Mouse (Mus musculus): ENCODE results near the gene Brd3.
A peak's percentile ranks its signal among the peaks of the same experiment; 100 is the strongest.
"Not testable (repeated sequence)": the region's sequence is repeated elsewhere in the genome, so short reads cannot be mapped to it uniquely, and the experiment has no call there.

The Brd3 gene

DNA sequence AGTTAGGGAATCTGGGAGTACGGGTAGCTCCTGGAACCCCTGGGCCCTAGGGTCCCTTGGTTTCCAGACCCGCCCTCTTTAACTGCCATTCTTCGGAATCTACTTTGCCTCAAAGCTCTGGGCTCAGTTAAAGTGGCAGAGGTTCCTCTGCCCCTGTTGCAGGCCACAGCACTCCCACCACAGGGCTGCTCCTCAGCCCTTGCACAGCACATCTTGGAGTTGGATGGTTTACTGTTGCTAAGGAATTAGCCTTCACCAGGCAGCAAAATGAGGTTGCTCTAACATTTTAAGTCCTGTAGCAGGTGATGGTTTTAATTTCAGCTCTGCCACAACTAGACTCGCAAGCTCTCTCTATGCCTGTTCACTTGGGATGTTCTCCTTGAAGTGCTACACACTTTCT, at the start of gene Brd3:
Gene Brd3 (minus strand): TSS at position 101 of the 400 bp plus-strand sequence.
- no peak for DNase-seq (ENCODE audit: low spot score)

DNA sequence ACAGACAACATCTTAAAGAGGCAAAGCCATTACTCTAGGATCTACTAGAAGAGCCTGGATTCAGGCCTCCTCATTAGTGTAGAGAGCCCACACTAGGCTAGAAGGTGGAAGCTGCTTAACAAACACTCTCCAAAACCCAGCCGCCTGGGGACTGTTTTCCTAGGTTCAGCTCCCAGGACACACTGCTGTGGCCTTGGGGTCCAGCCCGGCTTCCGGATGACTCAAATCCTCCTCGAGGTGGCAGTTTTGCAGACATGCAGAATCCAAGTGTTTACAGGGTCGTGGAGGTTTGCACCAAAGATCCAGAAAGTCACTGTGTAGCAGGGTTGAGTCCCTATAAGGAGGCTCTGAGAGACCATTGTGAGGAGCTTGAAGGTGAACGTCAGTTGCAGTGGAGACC, 49.5 kb upstream of the Brd3 start:
- no peak for DNase-seq (ENCODE audit: low spot score)

DNA sequence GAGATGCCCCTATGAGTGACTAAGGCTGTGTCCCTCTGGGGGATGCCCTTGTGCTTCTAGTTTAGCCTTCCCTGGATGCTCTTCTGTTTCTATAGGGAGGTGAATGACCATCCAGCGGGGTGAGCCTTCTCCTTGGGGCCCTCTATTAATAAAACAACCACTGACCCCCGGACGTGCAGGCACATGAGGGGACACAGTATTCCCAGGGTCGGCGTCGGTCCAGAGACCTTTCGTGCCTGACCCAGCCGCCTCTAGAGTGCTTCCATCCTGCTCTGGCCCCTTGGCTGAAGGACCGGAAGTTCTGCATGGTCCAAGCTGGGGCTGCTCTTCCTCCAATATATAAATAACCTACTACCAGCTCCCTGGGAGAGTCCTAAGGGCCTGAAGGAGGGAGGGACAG, 46.8 kb upstream of the Brd3 start:
- DNase-seq (ENCODE audit: low spot score), result no peak

DNA sequence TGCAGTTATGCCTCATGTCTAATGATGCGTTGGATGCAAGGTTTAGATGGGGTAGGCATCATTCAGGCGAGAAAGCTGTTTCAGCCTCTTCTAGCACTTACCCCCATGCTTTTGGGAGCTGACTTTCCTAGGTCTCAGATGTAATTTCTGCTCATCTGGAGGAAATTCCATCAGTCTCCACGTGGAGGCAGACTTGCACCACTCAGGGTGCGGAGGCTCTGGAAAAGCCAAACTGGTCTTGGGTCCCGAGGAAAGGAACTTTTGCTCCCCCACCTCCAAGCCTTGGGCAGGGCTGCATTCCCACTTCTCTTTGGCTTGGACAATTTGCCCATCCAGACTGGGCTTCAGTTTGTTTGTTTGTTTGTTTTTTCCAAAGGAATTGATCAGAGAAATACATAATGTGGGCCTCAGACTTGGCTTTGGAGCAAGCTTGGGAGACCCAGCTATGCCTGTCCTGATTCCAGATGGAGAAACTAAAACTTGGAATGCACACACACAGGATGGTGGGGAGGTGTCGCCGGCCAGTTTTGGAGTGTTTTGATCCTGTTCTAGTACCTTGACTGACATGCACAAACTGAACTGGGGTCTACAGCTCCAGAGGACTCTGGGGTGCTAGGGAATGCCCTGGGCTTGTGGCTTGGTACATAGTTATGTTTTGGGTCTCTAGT, 45.3 kb upstream of the Brd3 start:
- DNase-seq (ENCODE audit: low spot score), result peak; percentile 36

DNA sequence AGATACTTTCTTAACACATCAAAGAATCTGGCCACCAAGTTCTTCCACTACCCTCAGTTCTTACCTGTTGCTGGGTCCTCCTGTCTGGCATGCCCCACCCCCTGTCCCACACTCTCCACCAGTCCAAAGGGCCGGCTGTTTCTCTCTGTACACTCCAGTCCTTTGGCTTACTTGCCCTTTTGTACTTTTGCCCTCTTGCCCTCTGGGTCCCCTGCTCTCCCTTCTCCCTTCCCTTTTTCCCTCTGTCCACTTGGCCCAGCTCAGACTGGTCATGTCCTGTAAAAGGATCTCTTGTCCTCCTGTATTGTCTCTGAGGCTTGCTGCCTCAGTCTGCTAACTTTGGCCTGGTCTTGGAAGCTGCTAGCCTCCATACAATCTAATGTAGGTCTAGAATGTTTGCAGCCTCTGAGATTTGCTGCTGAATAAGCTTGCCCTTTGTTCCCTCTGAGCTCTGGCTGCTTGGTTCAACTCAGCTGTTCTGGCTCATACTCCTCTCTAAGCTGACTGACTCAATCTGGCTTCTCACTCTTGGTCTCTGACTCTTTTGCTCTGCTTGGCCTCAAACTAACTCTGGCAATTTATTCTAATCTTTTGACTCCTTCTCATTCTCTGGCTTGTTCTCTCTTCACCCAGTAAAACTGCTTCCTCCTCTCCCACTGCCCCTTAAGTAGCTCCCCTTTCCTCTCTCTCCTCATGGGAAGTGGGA, 41.4 kb upstream of the Brd3 start:
- DNase-seq (ENCODE audit: low spot score), result no peak

DNA sequence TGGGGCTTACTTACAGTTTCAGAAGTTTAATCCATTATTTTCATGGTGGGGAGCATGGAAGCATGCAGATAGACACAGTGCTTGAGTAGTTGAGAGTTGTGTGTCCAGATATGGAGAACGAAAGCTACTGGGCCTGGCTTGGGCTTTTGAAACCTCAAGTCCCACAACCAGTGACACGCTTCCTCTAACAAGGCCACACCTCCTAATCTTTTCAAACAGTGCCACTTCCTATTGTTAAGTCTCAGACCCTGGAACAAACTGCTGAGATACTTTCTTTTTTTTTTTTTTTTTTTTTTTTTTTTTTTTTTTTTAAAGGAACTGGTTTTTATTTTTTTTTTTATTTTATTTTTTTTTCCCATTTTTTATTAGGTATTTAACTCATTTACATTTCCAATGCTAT, 40.5 kb upstream of the Brd3 start:
- DNase-seq (ENCODE audit: low spot score), result no peak

DNA sequence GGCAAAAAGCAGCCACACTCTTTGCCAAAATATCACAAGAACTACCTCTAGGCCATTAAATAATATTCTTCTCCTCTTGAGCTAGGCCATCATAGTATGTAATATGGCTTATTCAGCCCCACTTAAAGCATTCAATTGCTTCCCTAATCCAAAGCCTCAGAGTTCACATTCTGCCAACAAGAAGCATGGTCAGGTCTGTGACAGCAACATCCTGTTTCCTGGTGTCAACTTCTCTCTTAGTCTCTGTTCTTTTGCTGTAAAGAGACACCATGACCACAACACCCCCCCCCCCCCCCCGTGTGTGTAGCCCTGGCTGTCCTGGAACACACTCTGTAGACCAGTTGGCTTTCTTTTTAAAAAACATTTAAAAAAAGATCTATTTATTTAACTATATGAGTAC, 39.9 kb upstream of the Brd3 start:
- DNase-seq (ENCODE audit: low spot score), result no peak

DNA sequence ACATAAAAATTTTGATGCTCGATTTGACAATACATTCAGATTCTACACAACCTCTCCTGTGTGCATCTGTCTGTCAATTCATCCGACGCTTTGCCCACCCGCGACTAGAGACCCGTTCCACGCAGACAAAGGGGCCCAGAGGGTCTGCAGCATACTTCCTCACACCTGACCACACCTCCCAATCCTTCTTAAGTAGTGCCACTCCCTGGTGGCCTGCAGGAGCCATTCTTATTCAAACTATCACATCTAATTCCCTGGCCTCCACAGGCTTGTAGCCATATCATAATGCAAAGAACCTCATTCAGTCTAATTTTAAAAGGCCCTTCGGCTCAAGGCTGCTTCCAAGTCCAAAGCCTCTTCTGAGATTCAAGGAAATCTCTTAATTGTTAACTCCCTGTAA, 38.6 kb upstream of the Brd3 start:
- DNase-seq (ENCODE audit: low spot score), result not testable (repeated sequence)

DNA sequence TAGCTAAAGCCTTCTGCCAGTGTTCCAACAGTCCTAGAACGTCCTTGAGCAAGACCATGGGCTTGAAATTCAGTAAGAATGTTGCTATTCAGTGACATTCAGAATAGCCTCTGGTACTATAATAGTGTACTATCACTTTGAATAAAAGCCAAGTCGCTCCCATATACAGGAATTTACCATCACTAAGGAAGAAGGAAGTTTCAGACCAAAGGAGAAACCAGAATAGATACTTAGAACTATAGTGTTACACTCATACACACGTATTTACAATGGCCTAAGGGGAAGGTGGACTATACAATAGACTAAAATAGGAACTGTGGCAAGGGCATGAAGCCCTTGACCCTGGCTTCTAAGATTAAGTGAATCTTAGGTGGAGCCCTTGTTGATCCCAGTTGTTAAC, 38.1 kb upstream of the Brd3 start:
- not testable (repeated sequence) for DNase-seq (ENCODE audit: low spot score)

DNA sequence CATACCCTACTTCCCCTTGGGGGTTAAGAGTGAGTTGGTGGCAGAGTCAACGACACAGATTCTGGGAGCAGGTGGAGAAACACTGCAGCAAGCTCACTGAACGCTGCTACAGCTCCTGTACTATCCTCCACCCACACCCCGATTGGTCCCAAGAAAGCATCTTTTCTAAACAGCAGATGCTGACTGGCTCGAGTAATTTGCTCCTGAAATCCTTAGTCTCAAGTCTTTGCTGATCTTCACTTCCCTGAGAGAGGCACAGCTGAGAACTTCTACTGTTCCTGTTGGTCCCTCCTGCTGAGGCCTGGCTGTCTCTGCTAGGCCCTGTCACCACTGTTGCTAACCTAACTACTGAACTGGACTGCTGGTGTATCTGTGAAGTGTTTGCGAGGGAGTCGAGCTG, 37.2 kb upstream of the Brd3 start:
- no peak for DNase-seq (ENCODE audit: low spot score)

DNA sequence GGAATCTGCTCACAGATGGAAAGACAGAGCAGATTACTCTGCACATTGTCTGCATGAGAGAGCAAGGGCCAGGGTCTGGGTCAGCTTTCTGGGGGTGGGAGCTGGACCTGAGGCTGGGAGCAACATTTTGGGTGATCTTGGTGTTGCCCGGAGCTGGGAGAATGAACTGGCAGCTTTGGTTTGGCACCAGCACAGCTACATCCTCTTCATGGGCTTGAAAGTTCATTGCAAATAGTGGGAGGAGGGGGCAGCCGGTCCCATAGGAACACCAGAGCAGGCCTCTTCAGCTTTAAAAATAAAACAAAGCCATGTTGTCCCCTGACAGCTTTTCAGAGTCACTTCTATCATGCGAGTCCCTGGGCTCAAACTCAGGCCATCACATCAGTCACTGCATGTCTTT, 33.8 kb upstream of the Brd3 start:
- no peak for DNase-seq (ENCODE audit: low spot score)

DNA sequence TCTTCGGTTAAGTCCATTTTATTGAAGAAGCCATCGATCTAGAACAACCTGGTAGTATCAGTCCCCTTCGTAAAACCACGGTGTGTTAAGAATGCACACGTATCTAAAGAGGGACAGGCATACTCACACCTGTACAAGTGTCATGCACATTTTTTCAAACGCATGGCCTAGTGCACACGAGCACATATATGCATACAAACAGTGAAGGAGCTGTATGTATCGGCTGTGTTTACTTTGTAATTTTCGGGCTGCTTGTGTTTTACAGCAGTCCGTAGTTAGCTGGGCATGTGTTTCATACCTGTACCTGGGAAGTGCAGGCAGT, 33.0 kb upstream of the Brd3 start:
- no peak for DNase-seq (ENCODE audit: low spot score)

DNA sequence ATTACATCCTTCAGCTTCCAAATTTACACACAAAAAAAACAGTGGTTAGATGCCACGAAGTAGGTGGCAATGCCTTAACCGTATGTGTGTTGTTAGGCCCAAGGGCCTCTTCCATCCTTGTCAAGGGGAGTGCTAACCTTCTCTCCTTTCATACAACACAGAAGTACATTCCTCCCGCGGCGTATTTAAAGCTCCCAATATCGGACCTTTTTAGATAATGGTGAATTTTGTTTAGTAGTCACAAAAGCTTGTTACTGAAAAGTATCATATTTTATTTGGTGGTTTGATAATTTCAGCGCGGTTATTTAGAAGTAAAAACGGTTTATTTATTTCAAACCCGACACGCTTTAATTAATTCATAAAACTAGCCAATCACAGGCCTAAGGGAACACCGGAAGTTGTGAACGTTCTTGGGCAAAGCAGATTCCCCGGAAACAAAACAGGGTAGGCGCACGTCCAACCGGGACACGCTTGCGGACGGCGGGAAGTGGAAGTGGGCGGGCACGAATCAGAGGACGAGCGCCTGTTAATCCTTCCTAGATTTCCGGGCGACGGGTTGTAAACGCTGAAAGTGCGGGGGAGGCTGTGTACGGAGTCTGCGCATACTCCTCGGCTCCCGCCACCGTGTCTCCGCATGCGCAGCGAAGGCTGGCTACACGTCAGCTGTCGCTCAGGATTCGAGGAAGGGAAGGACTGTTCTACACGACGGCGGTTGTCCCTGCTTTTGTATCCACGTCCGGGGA, 32.5 kb upstream of the Brd3 start:
- DNase-seq (ENCODE audit: low spot score), result peak; percentile 94

DNA sequence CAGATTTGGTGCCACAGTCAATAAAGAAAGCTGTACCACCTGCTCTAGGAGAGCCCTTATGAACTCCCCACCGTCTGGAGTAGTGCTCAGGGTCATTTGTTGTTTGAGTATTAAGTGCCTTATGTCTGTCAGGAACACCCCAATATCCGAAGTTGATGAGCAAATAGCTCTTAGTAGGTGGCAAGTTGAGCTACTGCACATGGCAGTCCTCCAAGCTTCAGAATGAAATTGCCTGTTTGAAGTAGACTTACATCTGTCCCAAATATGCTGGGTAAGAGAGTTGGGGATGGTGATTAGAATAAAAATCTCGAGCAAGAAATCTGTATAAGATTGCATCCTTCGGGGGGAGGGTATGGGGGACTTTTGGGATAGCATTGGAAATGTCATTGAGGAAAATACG, 31.9 kb upstream of the Brd3 start:
- no peak for DNase-seq (ENCODE audit: low spot score)

DNA sequence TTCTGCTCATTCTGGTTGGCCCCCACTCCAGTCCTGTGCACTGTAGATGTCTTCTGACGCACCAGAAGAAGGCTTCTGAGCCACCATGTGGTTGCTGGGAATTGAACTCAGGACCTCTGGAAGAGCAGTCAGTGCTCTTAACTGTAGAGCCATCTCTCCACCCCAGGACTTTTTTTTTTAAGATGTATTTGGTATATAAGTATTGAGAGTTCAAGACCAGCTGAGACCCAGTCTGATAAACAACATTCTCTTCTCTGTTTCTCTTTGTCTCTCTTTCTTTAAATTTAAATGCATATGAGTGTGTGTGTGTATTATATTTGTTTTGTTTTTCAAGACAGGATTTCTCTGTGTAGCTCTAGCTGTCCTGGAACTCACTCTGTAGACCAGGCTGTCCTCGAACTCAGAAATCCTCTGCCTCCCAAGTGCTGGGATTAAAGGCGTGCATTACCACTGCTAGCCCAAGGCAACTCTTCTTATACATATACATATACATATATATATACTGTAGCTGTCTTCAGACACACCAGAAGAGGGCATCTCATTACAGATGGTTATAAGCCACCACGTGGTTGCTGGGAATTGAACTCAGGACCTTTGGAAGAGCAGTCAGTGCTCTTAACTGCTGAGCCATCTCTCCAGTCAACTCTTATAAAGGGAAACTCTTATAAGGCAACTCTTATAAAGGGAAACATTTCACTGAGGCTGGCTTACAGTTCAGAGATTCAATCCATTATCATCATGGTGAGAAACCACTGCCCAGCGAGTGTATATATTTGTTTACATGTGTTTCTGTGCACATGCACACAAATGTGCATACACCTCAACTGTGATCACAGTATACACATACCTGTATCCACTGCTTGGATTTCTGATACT, 31.2 kb upstream of the Brd3 start:
- not testable (repeated sequence) for DNase-seq (ENCODE audit: low spot score)

DNA sequence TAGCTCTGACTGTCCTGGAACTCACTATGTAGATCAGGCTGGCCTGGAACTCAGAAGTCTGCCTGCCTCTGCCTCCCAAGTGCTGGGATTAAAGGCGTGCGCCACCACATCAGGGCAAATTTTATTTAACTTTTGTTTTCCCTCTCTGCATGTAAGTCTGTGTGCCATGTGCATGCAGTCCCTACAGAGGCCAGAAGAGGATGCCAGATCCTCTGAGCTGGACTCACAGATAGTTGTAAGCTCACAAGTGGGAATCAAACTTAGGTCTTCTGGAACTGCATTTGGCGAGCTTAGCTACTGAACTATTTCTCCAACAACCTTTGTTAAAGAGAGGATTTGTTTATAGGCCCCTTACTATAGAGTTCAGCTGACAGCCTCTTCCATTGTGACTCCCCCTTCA, 10.8 kb upstream of the Brd3 start:
- DNase-seq (ENCODE audit: low spot score), result no peak

DNA sequence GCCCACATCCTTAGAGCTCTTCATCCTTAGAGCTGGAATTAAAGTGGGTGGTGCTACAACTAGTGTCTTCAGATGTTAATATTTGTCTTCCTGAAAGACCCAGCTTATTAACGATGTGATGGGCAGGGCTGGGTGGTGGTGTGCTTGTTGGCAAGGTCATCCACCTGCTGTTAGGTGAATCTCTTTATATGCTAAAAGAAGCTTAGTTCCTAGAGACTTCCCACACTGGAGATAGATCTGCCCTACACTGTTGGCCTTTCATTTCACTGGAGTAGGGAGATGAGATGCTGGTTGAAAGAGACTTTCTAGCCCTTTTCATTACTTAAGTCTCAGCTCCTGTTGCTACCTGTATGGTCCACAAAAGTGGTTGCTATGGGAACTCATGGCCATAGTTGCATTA, 8.8 kb upstream of the Brd3 start:
- no peak for DNase-seq (ENCODE audit: low spot score)

DNA sequence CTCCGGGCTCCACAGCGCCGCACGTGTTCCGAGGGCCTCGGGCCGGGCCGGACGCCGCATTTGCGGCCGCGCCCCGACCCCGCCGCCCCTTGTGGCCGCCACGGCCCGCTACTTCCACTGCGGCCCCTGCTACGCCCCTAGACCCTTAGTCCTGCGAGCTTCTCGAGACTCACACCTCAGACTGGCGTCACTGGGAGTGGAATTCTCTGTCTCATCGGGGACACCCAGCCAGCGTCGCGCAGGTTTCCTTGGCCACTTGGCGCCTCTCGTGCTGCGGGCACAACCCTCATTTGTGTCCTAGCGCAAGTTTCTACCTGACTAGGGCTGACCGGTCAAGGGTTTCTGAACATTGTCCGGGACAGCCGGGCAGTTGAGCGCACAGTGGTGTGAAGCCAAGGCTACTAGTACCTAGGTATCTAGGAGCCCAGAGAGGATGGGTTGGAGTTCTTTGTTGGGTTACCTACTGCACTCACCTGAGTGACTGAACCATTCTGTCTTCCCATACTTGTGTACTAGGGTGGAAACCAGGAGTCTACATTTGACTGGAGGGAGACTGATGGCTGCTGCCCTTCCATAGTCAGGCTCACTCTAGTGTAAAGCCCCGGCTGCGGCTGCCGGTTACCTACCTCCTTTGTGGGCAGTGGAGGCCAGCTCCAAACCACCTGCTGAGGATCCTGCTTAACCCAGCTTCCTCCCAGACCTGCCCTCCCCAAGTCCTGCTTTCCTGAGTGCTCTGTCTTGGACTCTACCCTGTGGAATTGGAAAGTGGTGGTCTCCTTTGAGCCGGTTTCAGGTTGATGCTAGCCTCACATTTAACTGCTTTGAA, 8.1 kb upstream of the Brd3 start:
- no peak for DNase-seq (ENCODE audit: low spot score)

DNA sequence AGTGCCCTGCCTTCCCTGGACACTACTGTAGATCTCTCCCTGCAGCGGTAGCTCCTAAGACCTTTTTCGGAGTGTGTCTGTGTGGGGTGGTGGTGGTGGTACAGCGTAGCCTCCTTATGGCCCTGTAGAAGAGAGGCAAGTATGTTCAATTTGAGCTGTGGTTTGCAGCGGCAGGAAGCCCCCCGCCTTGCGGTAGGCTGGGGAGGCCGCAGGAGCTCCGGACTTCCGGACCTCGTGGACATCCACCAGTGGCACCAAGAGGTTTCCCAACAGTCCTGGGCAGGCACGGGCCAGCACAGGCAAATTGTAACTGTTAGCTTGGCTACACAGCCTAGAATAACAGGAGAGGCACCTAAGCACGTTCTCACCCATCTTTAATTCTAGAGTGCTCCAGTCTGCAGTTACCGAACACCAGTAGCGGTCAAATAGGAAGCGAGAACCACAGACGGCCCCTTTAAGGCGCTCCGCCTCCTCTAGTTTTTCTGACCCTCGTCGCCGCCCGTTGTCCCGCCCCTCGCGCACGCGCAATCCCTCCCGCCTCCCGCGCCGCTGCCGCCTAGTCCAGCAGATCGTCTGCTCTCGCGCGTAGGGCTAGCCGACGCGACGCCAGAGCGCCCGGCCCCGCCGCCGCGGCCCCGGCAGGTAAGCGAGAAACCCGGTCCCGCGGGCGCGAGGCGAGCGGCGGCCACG, 7.3 kb upstream of the Brd3 start, which contains the start of gene Wdr5:
Gene Wdr5 (plus strand): TSS at position 519 of the 690 bp plus-strand sequence.
- DNase-seq (ENCODE audit: low spot score), result peak; percentile 98

DNA sequence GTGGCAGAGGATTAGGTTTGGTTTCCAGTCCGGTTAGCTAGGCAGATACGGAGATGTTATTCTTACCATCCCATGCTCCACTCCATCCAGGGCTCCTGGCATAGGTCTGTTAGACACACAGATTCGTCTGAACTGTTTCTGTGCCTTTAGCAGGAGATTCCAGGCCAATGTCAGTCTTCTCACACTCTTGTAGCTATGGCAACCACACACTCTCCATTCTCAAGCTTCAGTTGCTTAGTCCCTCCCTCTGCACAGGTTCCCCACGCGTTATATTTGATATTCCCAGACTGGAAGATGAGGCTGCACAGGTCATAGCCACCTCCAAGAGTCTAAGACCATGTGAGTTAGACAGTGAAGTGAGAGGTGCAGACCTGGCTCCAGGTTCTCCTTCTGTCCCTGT, 6.4 kb upstream of the Brd3 start:
- no peak for DNase-seq (ENCODE audit: low spot score)

DNA sequence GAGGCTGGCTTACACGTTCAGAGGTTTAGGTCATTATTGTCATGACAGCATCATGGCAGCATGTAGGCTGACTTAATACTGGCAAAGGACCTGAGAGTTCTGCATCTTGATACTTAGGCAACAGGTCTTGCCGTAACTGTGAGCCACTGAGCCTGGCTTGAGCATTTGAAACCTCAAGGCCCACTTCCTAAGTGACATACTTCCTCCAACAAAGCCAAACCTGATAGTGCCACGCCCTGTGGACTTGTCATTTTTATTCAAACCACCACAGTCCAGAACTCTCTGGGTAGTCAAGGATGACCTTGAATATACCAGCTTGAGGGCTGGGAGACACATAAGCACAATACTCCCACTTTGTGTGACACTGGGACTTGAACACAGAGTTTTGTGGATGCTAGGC, 5.4 kb upstream of the Brd3 start:
- DNase-seq (ENCODE audit: low spot score), result no peak

Data from urinary bladder, postnatal 10 days (tissue).